Mouse (Mus musculus): ENCODE data around the gene Lrrc1. TPM values are rescaled to one million over a fixed set of nuclear protein-coding genes. Genes with fewer than 3 reads are reported as not detected.

The Lrrc1 gene
- polyA plus RNA-seq (2015; fragmentation: Nextera tagmentation; extraction: Ambion mirVana): 5.0 and 5.5 TPM in 2 replicates

GRCm38 (mm10) chr9:77544354-77545067, at the start of gene Lrrc1:
TSS of gene Lrrc1 (minus strand) at chr9:77544870.
- H3K36me3 ChIP-seq (ENCODE audit: control insufficient read depth, insufficient read depth, low read length): no peaks in the 10 kb centered on the region
- H3K27me3 ChIP-seq (replicated peaks; ENCODE audit: control insufficient read depth, insufficient read depth, low read length): no peaks in the 10 kb centered on the region; the same call in 1 of the 2 replicates
- peak within 1 kb of the TSS; percentile 73 for H3K27ac ChIP-seq (ENCODE audit: low read depth, low read length)
- 0% methylated on average over 73 of the region's 88 CpGs for WGBS
- peak within 1 kb of the TSS; percentile 92 for H3K4me2 ChIP-seq (ENCODE audit: low read length)
- H3K9me3 ChIP-seq (ENCODE audit: control insufficient read depth, low read length): no peaks in the 10 kb centered on the region
- H3K4me1 ChIP-seq (ENCODE audit: control insufficient read depth, insufficient read depth, low read depth, low read length): peaks cover 15% of the 10 kb centered on the region
- peak within 1 kb of the TSS; percentile 87 for H3K4me3 ChIP-seq (ENCODE audit: low read length)
- peak; percentile 93 for ATAC-seq
- H3K9ac ChIP-seq (ENCODE audit: low read depth, low read length): peak within 1 kb of the TSS; percentile 87

- Histone ChIP-seq H3K4me1 (ENCODE audit: control insufficient read depth, insufficient read depth, low read depth, low read length) (peaks cover 5% of the 10 kb centered on the region), H3K4me3 (ENCODE audit: low read length) (no peak overlapping the region), H3K27me3 (replicated peaks; ENCODE audit: control insufficient read depth, insufficient read depth, low read length) (0 out of 2 replicates have a peak, but pooled peaks cover 2% of the 10 kb centered on the region), H3K9me3 (ENCODE audit: control insufficient read depth, low read length) (no peaks in the 10 kb centered on the region), H3K36me3 (ENCODE audit: control insufficient read depth, insufficient read depth, low read length) (no peaks in the 10 kb centered on the region), H3K9ac (ENCODE audit: low read depth, low read length) (no peak overlapping the region), H3K27ac (ENCODE audit: low read depth, low read length) (no peak overlapping the region), H3K4me2 (ENCODE audit: low read length) (no peak overlapping the region)
- ATAC-seq: no peak
- 66% methylated on average over 4 of the region's 4 CpGs for WGBS
These were observed 47.8 kb upstream of the Lrrc1 start for GRCm38 (mm10) chr9:77592423-77592822.

- ATAC-seq: no peak
- H3K27ac ChIP-seq (ENCODE audit: low read depth, low read length): no peak overlapping the region
- H3K4me1 ChIP-seq (ENCODE audit: control insufficient read depth, insufficient read depth, low read depth, low read length): no peaks in the 10 kb centered on the region
- no peak overlapping the region for H3K4me2 ChIP-seq (ENCODE audit: low read length)
- no peaks in the 10 kb centered on the region for H3K36me3 ChIP-seq (ENCODE audit: control insufficient read depth, insufficient read depth, low read length)
- no peak overlapping the region for H3K4me3 ChIP-seq (ENCODE audit: low read length)
- 0 out of 2 replicates have a peak, but pooled peaks cover 2% of the 10 kb centered on the region for H3K27me3 ChIP-seq (replicated peaks; ENCODE audit: control insufficient read depth, insufficient read depth, low read length)
- no peaks in the 10 kb centered on the region for H3K9me3 ChIP-seq (ENCODE audit: control insufficient read depth, low read length)
- WGBS: 43% methylated on average over 2 of the region's 2 CpGs
- H3K9ac ChIP-seq (ENCODE audit: low read depth, low read length): no peak overlapping the region
These were observed 44.8 kb upstream of the Lrrc1 start for GRCm38 (mm10) chr9:77589496-77589895.

GRCm38 (mm10) chr9:77587616-77588015, 42.9 kb upstream of the Lrrc1 start:
- H3K27ac ChIP-seq (ENCODE audit: low read depth, low read length): no peak overlapping the region
- WGBS: 74% methylated on average over 7 of the region's 7 CpGs
- no peak overlapping the region for H3K9ac ChIP-seq (ENCODE audit: low read depth, low read length)
- H3K4me2 ChIP-seq (ENCODE audit: low read length): no peak overlapping the region
- H3K9me3 ChIP-seq (ENCODE audit: control insufficient read depth, low read length): no peaks in the 10 kb centered on the region
- H3K36me3 ChIP-seq (ENCODE audit: control insufficient read depth, insufficient read depth, low read length): no peaks in the 10 kb centered on the region
- H3K27me3 ChIP-seq (replicated peaks; ENCODE audit: control insufficient read depth, insufficient read depth, low read length): 0 out of 2 replicates have a peak, but pooled peaks cover 2% of the 10 kb centered on the region
- H3K4me1 ChIP-seq (ENCODE audit: control insufficient read depth, insufficient read depth, low read depth, low read length): no peaks in the 10 kb centered on the region
- no peak overlapping the region for H3K4me3 ChIP-seq (ENCODE audit: low read length)
- no peak for ATAC-seq

- Histone ChIP-seq H3K9ac (ENCODE audit: low read depth, low read length) (no peak overlapping the region), H3K4me2 (ENCODE audit: low read length) (no peak overlapping the region), H3K4me3 (ENCODE audit: low read length) (no peak overlapping the region), H3K27me3 (replicated peaks; ENCODE audit: control insufficient read depth, insufficient read depth, low read length) (no peaks in the 10 kb centered on the region), H3K36me3 (ENCODE audit: control insufficient read depth, insufficient read depth, low read length) (no peaks in the 10 kb centered on the region), H3K27ac (ENCODE audit: low read depth, low read length) (no peak overlapping the region), H3K9me3 (ENCODE audit: control insufficient read depth, low read length) (no peaks in the 10 kb centered on the region), H3K4me1 (ENCODE audit: control insufficient read depth, insufficient read depth, low read depth, low read length) (no peaks in the 10 kb centered on the region)
- ATAC-seq: no peak
- WGBS: 42% methylated on average over 6 of the region's 6 CpGs
These were observed 42.3 kb upstream of the Lrrc1 start for GRCm38 (mm10) chr9:77586806-77587591.

GRCm38 (mm10) chr9:77584746-77585145, 40.1 kb upstream of the Lrrc1 start:
- Histone ChIP-seq H3K36me3 (ENCODE audit: control insufficient read depth, insufficient read depth, low read length) (no peaks in the 10 kb centered on the region), H3K4me2 (ENCODE audit: low read length) (no peak overlapping the region), H3K9me3 (ENCODE audit: control insufficient read depth, low read length) (no peaks in the 10 kb centered on the region), H3K27ac (ENCODE audit: low read depth, low read length) (no peak overlapping the region), H3K27me3 (replicated peaks; ENCODE audit: control insufficient read depth, insufficient read depth, low read length) (no peaks in the 10 kb centered on the region), H3K4me1 (ENCODE audit: control insufficient read depth, insufficient read depth, low read depth, low read length) (no peaks in the 10 kb centered on the region), H3K9ac (ENCODE audit: low read depth, low read length) (no peak overlapping the region), H3K4me3 (ENCODE audit: low read length) (no peak overlapping the region)
- ATAC-seq: no peak
- WGBS: 95% methylated on average over 6 of the region's 6 CpGs

- H3K4me1 ChIP-seq (ENCODE audit: control insufficient read depth, insufficient read depth, low read depth, low read length): no peaks in the 10 kb centered on the region
- H3K27ac ChIP-seq (ENCODE audit: low read depth, low read length): no peak overlapping the region
- H3K27me3 ChIP-seq (replicated peaks; ENCODE audit: control insufficient read depth, insufficient read depth, low read length): no peaks in the 10 kb centered on the region
- no peak overlapping the region for H3K4me3 ChIP-seq (ENCODE audit: low read length)
- H3K9ac ChIP-seq (ENCODE audit: low read depth, low read length): no peak overlapping the region
- H3K9me3 ChIP-seq (ENCODE audit: control insufficient read depth, low read length): no peaks in the 10 kb centered on the region
- WGBS: 58% methylated on average over 2 of the region's 2 CpGs
- no peak for ATAC-seq
- H3K36me3 ChIP-seq (ENCODE audit: control insufficient read depth, insufficient read depth, low read length): no peaks in the 10 kb centered on the region
- no peak overlapping the region for H3K4me2 ChIP-seq (ENCODE audit: low read length)
These were observed 38.6 kb upstream of the Lrrc1 start for GRCm38 (mm10) chr9:77583302-77583701.

- H3K9me3 ChIP-seq (ENCODE audit: control insufficient read depth, low read length): no peaks in the 10 kb centered on the region
- H3K27ac ChIP-seq (ENCODE audit: low read depth, low read length): no peak overlapping the region
- no peaks in the 10 kb centered on the region for H3K4me1 ChIP-seq (ENCODE audit: control insufficient read depth, insufficient read depth, low read depth, low read length)
- no peak overlapping the region for H3K4me3 ChIP-seq (ENCODE audit: low read length)
- no peak for ATAC-seq
- 75% methylated on average over 3 of the region's 3 CpGs for WGBS
- no peaks in the 10 kb centered on the region for H3K36me3 ChIP-seq (ENCODE audit: control insufficient read depth, insufficient read depth, low read length)
- no peaks in the 10 kb centered on the region for H3K27me3 ChIP-seq (replicated peaks; ENCODE audit: control insufficient read depth, insufficient read depth, low read length)
- H3K4me2 ChIP-seq (ENCODE audit: low read length): no peak overlapping the region
- no peak overlapping the region for H3K9ac ChIP-seq (ENCODE audit: low read depth, low read length)
These were observed 35.2 kb upstream of the Lrrc1 start for GRCm38 (mm10) chr9:77579827-77580226.

GRCm38 (mm10) chr9:77577931-77578330, 33.3 kb upstream of the Lrrc1 start:
- WGBS: 96% methylated on average over 8 of the region's 8 CpGs
- Histone ChIP-seq H3K27me3 (replicated peaks; ENCODE audit: control insufficient read depth, insufficient read depth, low read length) (no peaks in the 10 kb centered on the region), H3K4me2 (ENCODE audit: low read length) (no peak overlapping the region), H3K4me1 (ENCODE audit: control insufficient read depth, insufficient read depth, low read depth, low read length) (no peaks in the 10 kb centered on the region), H3K9ac (ENCODE audit: low read depth, low read length) (no peak overlapping the region), H3K9me3 (ENCODE audit: control insufficient read depth, low read length) (no peaks in the 10 kb centered on the region), H3K27ac (ENCODE audit: low read depth, low read length) (no peak overlapping the region), H3K4me3 (ENCODE audit: low read length) (no peak overlapping the region), H3K36me3 (ENCODE audit: control insufficient read depth, insufficient read depth, low read length) (no peaks in the 10 kb centered on the region)
- no peak for ATAC-seq
